Mouse (Mus musculus): ENCODE measurements around the gene Lhfpl2.

GRCm38 (mm10) chr13:94083196-94083595, 25.6 kb downstream of the Lhfpl2 start:
- TF ChIP-seq CTCF (IDR thresholded peaks at IDR 0.05; ENCODE audit: low read depth) (no peak), EP300 (IDR thresholded peaks at IDR 0.05; ENCODE audit: low read depth) (no peak)
